Mouse (Mus musculus): ENCODE measurements around the gene Dnah11. TPM values are rescaled to one million over a fixed set of nuclear protein-coding genes. Genes with fewer than 3 reads are reported as not detected.

Gene Dnah11
- polyA plus RNA-seq, 1 experiment from 2014 or later: 0.36 TPM

- H3K9me3 ChIP-seq (ENCODE audit: control insufficient read depth, low read length): no peaks in the 10 kb centered on the region
- no peak overlapping the region for H3K9ac ChIP-seq (ENCODE audit: low read length)
- no peaks in the 10 kb centered on the region for H3K4me1 ChIP-seq (replicated peaks; ENCODE audit: control insufficient read depth, insufficient read depth, low read length)
- H3K4me2 ChIP-seq (ENCODE audit: low read depth, low read length, severe bottlenecking): no peak overlapping the region
- H3K36me3 ChIP-seq (ENCODE audit: control insufficient read depth, insufficient read depth, low read length): no peaks in the 10 kb centered on the region
- ATAC-seq (replicated peaks; ENCODE audit: low FRiP score) (no peak), DNase-seq (ENCODE audit: low spot score) (no peak)
- WGBS: 91% methylated on average over 6 of the region's 6 CpGs
- no peak overlapping the region for H3K4me3 ChIP-seq (ENCODE audit: low read depth, low read length)
- no peaks in the 10 kb centered on the region for H3K27me3 ChIP-seq (ENCODE audit: control insufficient read depth, insufficient read depth, low read length)
- H3K27ac ChIP-seq (ENCODE audit: low read depth, low read length): no peak overlapping the region
Measured at GRCm38 (mm10) chr12:118080441-118080840, 118.4 kb downstream of the Dnah11 start.

GRCm38 (mm10) chr12:118078434-118078989 is 120.3 kb downstream of the Dnah11 start:
- ATAC-seq (replicated peaks; ENCODE audit: low FRiP score): no peak
- WGBS: 90% methylated on average over 9 of the region's 9 CpGs
- H3K27ac ChIP-seq (ENCODE audit: low read depth, low read length): no peak overlapping the region
- no peaks in the 10 kb centered on the region for H3K36me3 ChIP-seq (ENCODE audit: control insufficient read depth, insufficient read depth, low read length)
- H3K4me1 ChIP-seq (replicated peaks; ENCODE audit: control insufficient read depth, insufficient read depth, low read length): no peaks in the 10 kb centered on the region
- no peaks in the 10 kb centered on the region for H3K27me3 ChIP-seq (ENCODE audit: control insufficient read depth, insufficient read depth, low read length)
- no peak overlapping the region for H3K4me3 ChIP-seq (ENCODE audit: low read depth, low read length)
- H3K4me2 ChIP-seq (ENCODE audit: low read depth, low read length, severe bottlenecking): no peak overlapping the region
- DNase-seq (ENCODE audit: low spot score): no peak
- H3K9me3 ChIP-seq (ENCODE audit: control insufficient read depth, low read length): no peaks in the 10 kb centered on the region
- no peak overlapping the region for H3K9ac ChIP-seq (ENCODE audit: low read length)

GRCm38 (mm10) chr12:118076802-118077201 is 122.0 kb downstream of the Dnah11 start:
- WGBS: 85% methylated on average over 3 of the region's 3 CpGs
- DNase-seq (ENCODE audit: low spot score): no peak
- H3K27me3 ChIP-seq (ENCODE audit: control insufficient read depth, insufficient read depth, low read length): no peaks in the 10 kb centered on the region
- H3K4me1 ChIP-seq (replicated peaks; ENCODE audit: control insufficient read depth, insufficient read depth, low read length): no peaks in the 10 kb centered on the region
- no peak for ATAC-seq (replicated peaks; ENCODE audit: low FRiP score)
- no peak overlapping the region for H3K9ac ChIP-seq (ENCODE audit: low read length)
- no peak overlapping the region for H3K4me3 ChIP-seq (ENCODE audit: low read depth, low read length)
- no peak overlapping the region for H3K27ac ChIP-seq (ENCODE audit: low read depth, low read length)
- H3K4me2 ChIP-seq (ENCODE audit: low read depth, low read length, severe bottlenecking): no peak overlapping the region
- H3K36me3 ChIP-seq (ENCODE audit: control insufficient read depth, insufficient read depth, low read length): no peaks in the 10 kb centered on the region
- no peaks in the 10 kb centered on the region for H3K9me3 ChIP-seq (ENCODE audit: control insufficient read depth, low read length)

GRCm38 (mm10) chr12:118072181-118072872 is 126.5 kb downstream of the Dnah11 start:
- ATAC-seq (replicated peaks; ENCODE audit: low FRiP score) (no peak), DNase-seq (ENCODE audit: low spot score) (no peak)
- no peaks in the 10 kb centered on the region for H3K9me3 ChIP-seq (ENCODE audit: control insufficient read depth, low read length)
- H3K4me1 ChIP-seq (replicated peaks; ENCODE audit: control insufficient read depth, insufficient read depth, low read length): no peaks in the 10 kb centered on the region
- H3K27me3 ChIP-seq (ENCODE audit: control insufficient read depth, insufficient read depth, low read length): no peaks in the 10 kb centered on the region
- WGBS: 77% methylated on average over 3 of the region's 3 CpGs
- no peak overlapping the region for H3K4me2 ChIP-seq (ENCODE audit: low read depth, low read length, severe bottlenecking)
- no peaks in the 10 kb centered on the region for H3K36me3 ChIP-seq (ENCODE audit: control insufficient read depth, insufficient read depth, low read length)
- H3K27ac ChIP-seq (ENCODE audit: low read depth, low read length): no peak overlapping the region
- no peak overlapping the region for H3K9ac ChIP-seq (ENCODE audit: low read length)
- no peak overlapping the region for H3K4me3 ChIP-seq (ENCODE audit: low read depth, low read length)

GRCm38 (mm10) chr12:118071667-118072066 is 127.2 kb downstream of the Dnah11 start:
- ATAC-seq (replicated peaks; ENCODE audit: low FRiP score) (no peak), DNase-seq (ENCODE audit: low spot score) (no peak)
- WGBS: 90% methylated on average over 1 of the region's 1 CpGs
- Histone ChIP-seq H3K4me2 (ENCODE audit: low read depth, low read length, severe bottlenecking) (no peak overlapping the region), H3K9me3 (ENCODE audit: control insufficient read depth, low read length) (no peaks in the 10 kb centered on the region), H3K4me1 (replicated peaks; ENCODE audit: control insufficient read depth, insufficient read depth, low read length) (no peaks in the 10 kb centered on the region), H3K27me3 (ENCODE audit: control insufficient read depth, insufficient read depth, low read length) (no peaks in the 10 kb centered on the region), H3K9ac (ENCODE audit: low read length) (no peak overlapping the region), H3K4me3 (ENCODE audit: low read depth, low read length) (no peak overlapping the region), H3K36me3 (ENCODE audit: control insufficient read depth, insufficient read depth, low read length) (no peaks in the 10 kb centered on the region), H3K27ac (ENCODE audit: low read depth, low read length) (no peak overlapping the region)

GRCm38 (mm10) chr12:118068785-118069184 is 130.1 kb downstream of the Dnah11 start:
- ATAC-seq (replicated peaks; ENCODE audit: low FRiP score) (no peak), DNase-seq (ENCODE audit: low spot score) (no peak)
- H3K4me2 ChIP-seq (ENCODE audit: low read depth, low read length, severe bottlenecking): no peak overlapping the region
- H3K4me3 ChIP-seq (ENCODE audit: low read depth, low read length): no peak overlapping the region
- H3K9ac ChIP-seq (ENCODE audit: low read length): no peak overlapping the region
- 78% methylated on average over 4 of the region's 4 CpGs for WGBS
- no peaks in the 10 kb centered on the region for H3K4me1 ChIP-seq (replicated peaks; ENCODE audit: control insufficient read depth, insufficient read depth, low read length)
- no peaks in the 10 kb centered on the region for H3K36me3 ChIP-seq (ENCODE audit: control insufficient read depth, insufficient read depth, low read length)
- no peaks in the 10 kb centered on the region for H3K27me3 ChIP-seq (ENCODE audit: control insufficient read depth, insufficient read depth, low read length)
- H3K9me3 ChIP-seq (ENCODE audit: control insufficient read depth, low read length): no peaks in the 10 kb centered on the region
- no peak overlapping the region for H3K27ac ChIP-seq (ENCODE audit: low read depth, low read length)

- no peaks in the 10 kb centered on the region for H3K4me1 ChIP-seq (replicated peaks; ENCODE audit: control insufficient read depth, insufficient read depth, low read length)
- 93% methylated on average over 6 of the region's 6 CpGs for WGBS
- no peak overlapping the region for H3K4me2 ChIP-seq (ENCODE audit: low read depth, low read length, severe bottlenecking)
- H3K27ac ChIP-seq (ENCODE audit: low read depth, low read length): no peak overlapping the region
- no peaks in the 10 kb centered on the region for H3K9me3 ChIP-seq (ENCODE audit: control insufficient read depth, low read length)
- no peak overlapping the region for H3K4me3 ChIP-seq (ENCODE audit: low read depth, low read length)
- H3K27me3 ChIP-seq (ENCODE audit: control insufficient read depth, insufficient read depth, low read length): no peaks in the 10 kb centered on the region
- ATAC-seq (replicated peaks; ENCODE audit: low FRiP score) (no peak), DNase-seq (ENCODE audit: low spot score) (no peak)
- H3K9ac ChIP-seq (ENCODE audit: low read length): no peak overlapping the region
- no peaks in the 10 kb centered on the region for H3K36me3 ChIP-seq (ENCODE audit: control insufficient read depth, insufficient read depth, low read length)
Measured at GRCm38 (mm10) chr12:118062343-118062742, 136.5 kb downstream of the Dnah11 start.

GRCm38 (mm10) chr12:118056876-118057275 is 142.0 kb downstream of the Dnah11 start:
- ATAC-seq (replicated peaks; ENCODE audit: low FRiP score): no peak
- Histone ChIP-seq H3K4me1 (replicated peaks; ENCODE audit: control insufficient read depth, insufficient read depth, low read length) (no peaks in the 10 kb centered on the region), H3K4me3 (ENCODE audit: low read depth, low read length) (no peak overlapping the region), H3K9me3 (ENCODE audit: control insufficient read depth, low read length) (no peaks in the 10 kb centered on the region), H3K36me3 (ENCODE audit: control insufficient read depth, insufficient read depth, low read length) (no peaks in the 10 kb centered on the region), H3K27me3 (ENCODE audit: control insufficient read depth, insufficient read depth, low read length) (no peaks in the 10 kb centered on the region), H3K4me2 (ENCODE audit: low read depth, low read length, severe bottlenecking) (no peak overlapping the region), H3K27ac (ENCODE audit: low read depth, low read length) (no peak overlapping the region), H3K9ac (ENCODE audit: low read length) (no peak overlapping the region)
- DNase-seq (ENCODE audit: low spot score): no peak
- WGBS: 74% methylated on average over 10 of the region's 10 CpGs

GRCm38 (mm10) chr12:118045381-118045780 is 153.5 kb downstream of the Dnah11 start:
- no peak for DNase-seq (ENCODE audit: low spot score)
- no peaks in the 10 kb centered on the region for H3K4me1 ChIP-seq (replicated peaks; ENCODE audit: control insufficient read depth, insufficient read depth, low read length)

More at GRCm38 (mm10) chr12:118045381-118045780, 153.5 kb downstream of the Dnah11 start:
- Histone ChIP-seq H3K27ac (ENCODE audit: low read depth, low read length) (no peak overlapping the region), H3K4me3 (ENCODE audit: low read depth, low read length) (no peak overlapping the region), H3K27me3 (ENCODE audit: control insufficient read depth, insufficient read depth, low read length) (no peaks in the 10 kb centered on the region), H3K36me3 (ENCODE audit: control insufficient read depth, insufficient read depth, low read length) (no peaks in the 10 kb centered on the region), H3K9me3 (ENCODE audit: control insufficient read depth, low read length) (no peaks in the 10 kb centered on the region), H3K9ac (ENCODE audit: low read length) (no peak overlapping the region), H3K4me2 (ENCODE audit: low read depth, low read length, severe bottlenecking) (no peak overlapping the region)
- 85% methylated on average over 4 of the region's 4 CpGs for WGBS
- ATAC-seq (replicated peaks; ENCODE audit: low FRiP score): no peak

Data from forebrain, embryonic 11.5 days (tissue).